ENCODE assay signal across 8 mouse cellular contexts in genomic region chr13:64036079-64037011, GRCm38 (mm10). TPM values are rescaled to one million over a fixed set of nuclear protein-coding genes. Genes with fewer than 3 reads are reported as not detected.
DNase-seq lines count a peak whose midpoint lies in the region; ATAC-seq lines count a peak whose summit lies in the region.
"Had no signal": no experiment of that assay in that cellular context is flagged by ENCODE, and none has a peak within 500 bp of the region (broad histone marks: within the 10 kb centered on the region; RNA-seq: fewer than 3 reads in every experiment).

No protein-coding gene starts in this region.

- no peak overlapping the region for H3K4me3 ChIP-seq in forebrain, embryonic 11.5 days (ENCODE audit: low read depth, low read length)
- no peak overlapping the region for H3K4me3 ChIP-seq in hindbrain, embryonic 16.5 days (ENCODE audit: low read length)
- H3K4me3 ChIP-seq in midbrain, embryonic 13.5 days (replicated peaks) = no peak overlapping the region
- H3K4me3 ChIP-seq: myocyte had no signal

- H3K4me2 ChIP-seq in forebrain, embryonic 11.5 days (ENCODE audit: low read depth, low read length, severe bottlenecking) = no peak overlapping the region
- no peak overlapping the region for H3K4me2 ChIP-seq in hindbrain, embryonic 16.5 days (ENCODE audit: low read length)
- no peak overlapping the region for H3K4me2 ChIP-seq in midbrain, embryonic 13.5 days (replicated peaks)

- no peak overlapping the region for H3K9ac ChIP-seq in forebrain, embryonic 11.5 days (ENCODE audit: low read length)
- H3K9ac ChIP-seq in hindbrain, embryonic 16.5 days (ENCODE audit: low read depth, low read length) = no peak overlapping the region
- no peak overlapping the region for H3K9ac ChIP-seq in midbrain, embryonic 13.5 days (replicated peaks)

- peaks cover 2% of the 10 kb centered on the region; the same call in 1 of the 2 replicates for H3K27me3 ChIP-seq in forebrain, embryonic 11.5 days (ENCODE audit: control insufficient read depth, insufficient read depth, low read length)
- H3K27me3 ChIP-seq in hindbrain, embryonic 16.5 days (replicated peaks; ENCODE audit: control insufficient read depth, insufficient read depth, low read length) = no peaks in the 10 kb centered on the region
- H3K27me3 ChIP-seq in midbrain, embryonic 13.5 days = peaks cover 40% of the 10 kb centered on the region

- DNase-seq in NIH3T3 (ENCODE audit: low read depth) = peak; percentile 84
- DNase-seq in c-Kit-positive CD71-positive TER-119-negative erythroid progenitor cells, embryonic 14.5 days (ENCODE audit: low read depth) = peak; percentile 61
- DNase-seq in forebrain, embryonic 11.5 days (ENCODE audit: low spot score) = peak; percentile 77
- DNase-seq in left cerebral cortex, postnatal 25 days (ENCODE audit: low spot score in 2 of 2) = peak; percentile 68
- DNase-seq in spleen, adult 12 weeks (ENCODE audit: low spot score) = peak; percentile 15

- ATAC-seq in forebrain, embryonic 11.5 days (replicated peaks; ENCODE audit: low FRiP score) = peak; percentile 82
- ATAC-seq in hindbrain, embryonic 16.5 days = peak; percentile 75
- ATAC-seq in midbrain, embryonic 13.5 days = peak; percentile 74

- 19% methylated on average over 13 of the region's 13 CpGs for WGBS in forebrain, embryonic 11.5 days
- WGBS in hindbrain, embryonic 16.5 days = 23% methylated on average over 13 of the region's 13 CpGs
- WGBS in midbrain, embryonic 13.5 days = 24% methylated on average over 13 of the region's 13 CpGs

- no peaks in the 10 kb centered on the region for H3K36me3 ChIP-seq in forebrain, embryonic 11.5 days (ENCODE audit: control insufficient read depth, insufficient read depth, low read length)
- no peaks in the 10 kb centered on the region for H3K36me3 ChIP-seq in hindbrain, embryonic 16.5 days (ENCODE audit: control insufficient read depth, insufficient read depth, low read length)
- no peaks in the 10 kb centered on the region for H3K36me3 ChIP-seq in midbrain, embryonic 13.5 days

- no peaks in the 10 kb centered on the region for H3K4me1 ChIP-seq in forebrain, embryonic 11.5 days (replicated peaks; ENCODE audit: control insufficient read depth, insufficient read depth, low read length)
- H3K4me1 ChIP-seq in hindbrain, embryonic 16.5 days (ENCODE audit: control insufficient read depth, insufficient read depth, low read depth, low read length) = no peaks in the 10 kb centered on the region
- peaks cover 8% of the 10 kb centered on the region for H3K4me1 ChIP-seq in midbrain, embryonic 13.5 days (replicated peaks)

- intact Hi-C loops in left cerebral cortex, postnatal 25 days (cut with DNase I) = loop anchor here (1.0 to 10.0 kb wide), 5 partner anchors 29 to 672 kb away; no protein-coding TSS in a partner anchor

- H3K27ac ChIP-seq in forebrain, embryonic 11.5 days (ENCODE audit: low read depth, low read length) = no peak overlapping the region
- no peak overlapping the region for H3K27ac ChIP-seq in hindbrain, embryonic 16.5 days (ENCODE audit: low read depth, low read length)
- no peak overlapping the region for H3K27ac ChIP-seq in midbrain, embryonic 13.5 days

- H3K9me3 ChIP-seq in forebrain, embryonic 11.5 days (ENCODE audit: control insufficient read depth, low read length) = no peaks in the 10 kb centered on the region
- H3K9me3 ChIP-seq in hindbrain, embryonic 16.5 days (ENCODE audit: control insufficient read depth, low read length) = no peaks in the 10 kb centered on the region
- no peaks in the 10 kb centered on the region for H3K9me3 ChIP-seq in midbrain, embryonic 13.5 days

RNA-seq across cellular contexts. Expression of gene Hsd17b3, which starts 52.7 kb away (rescaled TPM):
- 0.29 TPM in 1 of 2 replicates, not detected in the other for polyA plus RNA-seq in forebrain, embryonic 11.5 days (2014; fragmentation: Nextera tagmentation; extraction: Ambion mirVana)
- polyA plus RNA-seq in hindbrain, embryonic 16.5 days (2015; fragmentation: Nextera tagmentation; extraction: Ambion mirVana) = not detected in 2 replicates
- total RNA-seq in left cerebral cortex, postnatal 25 days (2021) = not detected
- not detected in 2 replicates for polyA plus RNA-seq in midbrain, embryonic 13.5 days (2015; fragmentation: Nextera tagmentation; extraction: Ambion mirVana)
- polyA plus RNA-seq: myocyte had no signal

Comparison
In these comparisons a context has a peak if more than half of its experiments do, and no peak if none do; other contexts are left out.
1. DNase-seq: peak in every context shown above with its lines; median percentile 84 in NIH3T3; 77 in forebrain, embryonic 11.5 days; 68 in left cerebral cortex, postnatal 25 days; 61 in c-Kit-positive CD71-positive TER-119-negative erythroid progenitor cells, embryonic 14.5 days; 15 in spleen, adult 12 weeks.